Mouse (Mus musculus) CH12.LX (cell line): Measurements from ENCODE around the gene Ecm1. TPM values are rescaled to one million over a fixed set of nuclear protein-coding genes. Genes with fewer than 3 reads are reported as not detected.

Source experiments
- DNase-seq: peaks from one replicate; pipeline ENCODE4 v3.0.0-alpha.2; 2013; ENCODE audit errors: extremely low read depth
- H3K27ac ChIP-seq: 2 replicates; pipeline ENCODE4 v1.5.1; 2012; ENCODE audit warnings: low read depth, mild to moderate bottlenecking, control low read depth, moderate library complexity; ENCODE audit not compliant: insufficient read depth
- H3K27me3 ChIP-seq: replicated peaks from 2 replicates; pipeline ENCODE3; 2012; ENCODE audit warnings: inconsistent platforms
- H3K36me3 ChIP-seq, 2 experiments: replicated peaks in 1 of 2; 2 replicates each; pipeline versions ENCODE3 to v1.6.1; 2012; ENCODE audit warnings: inconsistent platforms in 1 of 2, low read length in 1 of 2, mild to moderate bottlenecking in 1 of 2, mixed read lengths in 1 of 2, moderate library complexity in 1 of 2; ENCODE audit not compliant: control insufficient read depth in 1 of 2, insufficient read depth in 1 of 2
- H3K4me1 ChIP-seq, 2 experiments: 2 replicates each; pipeline ENCODE4 v1.6.1; 2012; ENCODE audit warnings: inconsistent platforms in 1 of 2, moderate library complexity in 1 of 2; ENCODE audit not compliant: insufficient read depth in 2 of 2, control insufficient read depth in 1 of 2
- H3K4me2 ChIP-seq: 2 replicates; pipeline ENCODE4 v1.6.1; 2012; ENCODE audit warnings: low read depth, mild to moderate bottlenecking, control low read depth; ENCODE audit not compliant: poor library complexity, insufficient read depth, severe bottlenecking
- H3K4me3 ChIP-seq, 3 experiments: fragments of 150-350 bp in 1 of 3; sonication (generic) in 1 of 3; replicated peaks in 1 of 3; 2 replicates each; pipeline versions ENCODE3 to v1.5.1; 2011 to 2012; ENCODE audit warnings: low read depth in 2 of 3, low read length in 2 of 3, mild to moderate bottlenecking in 2 of 3, moderate library complexity in 2 of 3, control low read depth in 1 of 3, improper control_type of control experiment in 1 of 3, inconsistent platforms in 1 of 3, mixed read lengths in 1 of 3; ENCODE audit not compliant: poor library complexity in 1 of 3
- H3K79me2 ChIP-seq: replicated peaks from 2 replicates; pipeline ENCODE4 v1.6.1; 2012; ENCODE audit warnings: mild to moderate bottlenecking, moderate library complexity; ENCODE audit not compliant: control insufficient read depth, poor library complexity, insufficient read depth, severe bottlenecking; ENCODE audit errors: extremely low read depth
- H3K9ac ChIP-seq: 2 replicates; pipeline ENCODE4 v1.6.1; 2012; ENCODE audit warnings: low read depth, mild to moderate bottlenecking, control low read depth, moderate library complexity; ENCODE audit not compliant: insufficient read depth
- H3K9me3 ChIP-seq: replicated peaks from 2 replicates; pipeline ENCODE3; 2012; ENCODE audit warnings: low read length, inconsistent platforms, mixed read lengths
- CTCF ChIP-seq, 2 experiments: IDR thresholded peaks in 1 of 2; conservative IDR thresholded peaks in 1 of 2; 2 replicates each; pipeline ENCODE4 v1.5.1; 2011 to 2012; ENCODE audit warnings: low read depth in 2 of 2, low read length in 2 of 2, improper control_type of control experiment in 1 of 2, inconsistent platforms in 1 of 2, mild to moderate bottlenecking in 1 of 2, moderate library complexity in 1 of 2
- E2F4 ChIP-seq: IDR thresholded peaks from 2 replicates; pipeline ENCODE4 v1.6.1; 2011; ENCODE audit warnings: low read depth, low read length, improper control_type of control experiment; ENCODE audit not compliant: insufficient replicate concordance
- ELF1 ChIP-seq: IDR thresholded peaks from 2 replicates; pipeline ENCODE4 v1.6.1; 2014; ENCODE audit warnings: low read depth, mild to moderate bottlenecking, inconsistent platforms, low read length, improper control_type of control experiment
- EP300 ChIP-seq: IDR thresholded peaks from 2 replicates; pipeline ENCODE4 v1.6.1; 2011; ENCODE audit warnings: low read length, improper control_type of control experiment
- GABPA ChIP-seq: IDR thresholded peaks from 2 replicates; pipeline ENCODE4 v1.6.1; 2012; ENCODE audit warnings: low read depth, low read length, improper control_type of control experiment, inconsistent platforms; ENCODE audit not compliant: insufficient replicate concordance
- HCFC1 ChIP-seq: IDR thresholded peaks from 2 replicates; pipeline ENCODE4 v1.6.1; 2012; ENCODE audit warnings: low read depth, mild to moderate bottlenecking, inconsistent platforms, low read length, improper control_type of control experiment
- IRF4 ChIP-seq: IDR thresholded peaks from 2 replicates; pipeline ENCODE4 v1.6.1; 2014; ENCODE audit warnings: low read depth, mild to moderate bottlenecking, inconsistent platforms, low read length, improper control_type of control experiment
- JUN ChIP-seq: IDR thresholded peaks from 2 replicates; pipeline ENCODE4 v1.6.1; 2011; ENCODE audit warnings: low read depth, mild to moderate bottlenecking, low read length, improper control_type of control experiment, moderate library complexity; ENCODE audit not compliant: insufficient read depth
- KAT2A ChIP-seq: IDR thresholded peaks from 2 replicates; pipeline ENCODE4 v1.6.1; 2012; ENCODE audit warnings: low read length, improper control_type of control experiment, inconsistent platforms; ENCODE audit not compliant: insufficient replicate concordance
- MAX ChIP-seq: IDR thresholded peaks from 2 replicates; pipeline ENCODE4 v1.6.1; 2011; ENCODE audit warnings: low read length, improper control_type of control experiment
- MEF2A ChIP-seq: IDR thresholded peaks from 2 replicates; pipeline ENCODE4 v1.6.1; 2014; ENCODE audit warnings: low read depth, mild to moderate bottlenecking, inconsistent platforms, low read length, improper control_type of control experiment, borderline replicate concordance
- MXI1 ChIP-seq: IDR thresholded peaks from 2 replicates; pipeline ENCODE4 v1.6.1; 2011; ENCODE audit warnings: mild to moderate bottlenecking, low read depth, low read length, improper control_type of control experiment
- NELFE ChIP-seq: IDR thresholded peaks from 2 replicates; pipeline ENCODE4 v1.6.1; 2011; ENCODE audit warnings: low read depth, low read length, improper control_type of control experiment
- POLR2A ChIP-seq: IDR thresholded peaks from 2 replicates; pipeline ENCODE4 v1.6.1; 2011; ENCODE audit warnings: low read depth, mild to moderate bottlenecking, improper control_type of control experiment, low read length
- RCOR1 ChIP-seq: conservative IDR thresholded peaks from 2 replicates; pipeline ENCODE4 v1.6.1; 2012; ENCODE audit warnings: low read depth, mild to moderate bottlenecking, inconsistent platforms, low read length, improper control_type of control experiment
- SMC3 ChIP-seq: IDR thresholded peaks from 2 replicates; pipeline ENCODE4 v1.6.1; 2011; ENCODE audit warnings: low read depth, low read length, improper control_type of control experiment
- TBP ChIP-seq: conservative IDR thresholded peaks from 2 replicates; pipeline ENCODE4 v1.6.1; 2011; ENCODE audit warnings: low read depth, low read length, improper control_type of control experiment
- UBTF ChIP-seq: IDR thresholded peaks from 2 replicates; pipeline ENCODE4 v1.6.1; 2012; ENCODE audit warnings: low read depth, mild to moderate bottlenecking, inconsistent platforms, low read length, improper control_type of control experiment, moderate library complexity
- USF2 ChIP-seq: conservative IDR thresholded peaks from 2 replicates; pipeline ENCODE4 v1.6.1; 2011; ENCODE audit warnings: low read depth, low read length, improper control_type of control experiment
- ZC3H11A ChIP-seq: IDR thresholded peaks from 2 replicates; pipeline ENCODE4 v1.6.1; 2012; ENCODE audit warnings: low read depth, mild to moderate bottlenecking, inconsistent platforms, low read length, improper control_type of control experiment
- ZKSCAN1 ChIP-seq: IDR thresholded peaks from 2 replicates; pipeline ENCODE4 v1.6.1; 2012; ENCODE audit warnings: low read depth, inconsistent platforms, low read length, improper control_type of control experiment, borderline replicate concordance
- ZMIZ1 ChIP-seq: IDR thresholded peaks from 2 replicates; pipeline ENCODE4 v1.6.1; 2012; ENCODE audit warnings: low read depth, mild to moderate bottlenecking, inconsistent platforms, low read length, improper control_type of control experiment
- ZNF384 ChIP-seq: IDR thresholded peaks from 2 replicates; pipeline ENCODE4 v1.6.1; 2012; ENCODE audit warnings: low read depth, low read length, improper control_type of control experiment, inconsistent platforms
- dilution Hi-C: fragments of 300-500 bp; cut with MboI; formaldehyde crosslinking; loops from 2 replicates; pipeline ENCODE4 v1.14.3; 2020; ENCODE audit warnings: low sequenced_read_pairs; ENCODE audit not compliant: extremely low pct_unique_long_range_greater_than_20kb, extremely low pct_ligation_motif_present
- in situ Hi-C: fragments of 300-500 bp; cut with MboI; formaldehyde crosslinking; loops from 3 replicates; pipeline ENCODE4 v1.14.3; 2019; ENCODE audit warnings: low sequenced_read_pairs, low pct_ligation_motif_present, low pct_unique_long_range_greater_than_20kb, mixed read lengths
- polyA plus RNA-seq: library from polyadenylated mRNA; unstranded; fragments of >175 nt; gene quantifications from 2 replicates; pipeline ENCODE4 v1.2.1, GENCODE M21; 2012; ENCODE audit warnings: low read depth; ENCODE audit not compliant: insufficient read length
- total RNA-seq, 2 experiments: library from RNA; depleted of rRNA; stranded (reverse); fragments of 300-350 nt in 1 of 2; fragments of >200 nt in 1 of 2; gene quantifications; 2 replicates each; pipeline ENCODE4 v1.2.3; 2012 to 2014

The Ecm1 gene
- total and polyA plus RNA-seq, 3 experiments = 0.40 to 4.0 (median 0.42) TPM

GRCm38 (mm10) chr3:95709967-95710366 lies 29.4 kb downstream of the Ecm1 start:
- TF ChIP-seq EP300 (no peak), MXI1 (no peak), NELFE (no peak), MAX (no peak), SMC3 (no peak), USF2 (no peak), POLR2A (no peak), RCOR1 (no peak), KAT2A (no peak), ZNF384 (no peak), HCFC1 (no peak), ELF1 (no peak), JUN (no peak), ZKSCAN1 (no peak)
- Histone ChIP-seq H3K9me3 (peaks cover 6% of the 10 kb centered on the region), H3K4me2 (no peak overlapping the region), H3K4me1 (peaks cover 9 to 22% of the 10 kb centered on the region in 2 experiments; a peak in 3 of 4 replicates), H3K4me3 (no peak overlapping the region), H3K79me2 (no peaks in the 10 kb centered on the region), H3K9ac (no peak overlapping the region), H3K27ac (no peak overlapping the region), H3K27me3 (no peaks in the 10 kb centered on the region), H3K36me3 (no peaks in the 10 kb centered on the region)
- DNase-seq = no peak
- dilution Hi-C loops = no loop called here
- in situ Hi-C loops = no loop called here

- in situ Hi-C loops = no loop called here
- H3K9me3 ChIP-seq = peaks cover 4% of the 10 kb centered on the region
- H3K9ac ChIP-seq = no peak overlapping the region
- H3K4me3 ChIP-seq = no peak overlapping the region
- H3K4me2 ChIP-seq = no peak overlapping the region
- DNase-seq = no peak
- no peak overlapping the region for H3K27ac ChIP-seq
- no peaks in the 10 kb centered on the region for H3K36me3 ChIP-seq
- H3K4me1 ChIP-seq = peaks cover 9 to 22% of the 10 kb centered on the region in 2 experiments; a peak in 3 of 4 replicates
- TF ChIP-seq E2F4 = no peak
- TF ChIP-seq UBTF = no peak
- TF ChIP-seq ZMIZ1 = no peak
- TF ChIP-seq JUN = no peak
- no peak for TF ChIP-seq MEF2A
- TF ChIP-seq TBP = no peak
- TF ChIP-seq CTCF (conservative IDR thresholded peaks at IDR 0.05 in 1 of 2, IDR thresholded peaks at IDR 0.05 in 1 of 2; ENCODE audit: low read depth in 2 of 2, low read length in 2 of 2) = no peak
- TF ChIP-seq ELF1 = no peak
- no peak for TF ChIP-seq GABPA
- TF ChIP-seq ZC3H11A = no peak
- TF ChIP-seq IRF4 = no peak
- TF ChIP-seq KAT2A = no peak
- TF ChIP-seq, all 38 proteins: peak for 0
- Histone ChIP-seq H3K27me3 (no peaks in the 10 kb centered on the region), H3K79me2 (no peaks in the 10 kb centered on the region)
- dilution Hi-C loops = no loop called here
Measured at GRCm38 (mm10) chr3:95709044-95709443, 30.3 kb downstream of the Ecm1 start.
